Mouse (Mus musculus): Measurements from ENCODE around the gene Sec11a.
"Not testable (repeated sequence)": the region's sequence is repeated elsewhere in the genome, so short reads cannot be mapped to it uniquely, and the experiment has no call there.

Gene Sec11a

DNA sequence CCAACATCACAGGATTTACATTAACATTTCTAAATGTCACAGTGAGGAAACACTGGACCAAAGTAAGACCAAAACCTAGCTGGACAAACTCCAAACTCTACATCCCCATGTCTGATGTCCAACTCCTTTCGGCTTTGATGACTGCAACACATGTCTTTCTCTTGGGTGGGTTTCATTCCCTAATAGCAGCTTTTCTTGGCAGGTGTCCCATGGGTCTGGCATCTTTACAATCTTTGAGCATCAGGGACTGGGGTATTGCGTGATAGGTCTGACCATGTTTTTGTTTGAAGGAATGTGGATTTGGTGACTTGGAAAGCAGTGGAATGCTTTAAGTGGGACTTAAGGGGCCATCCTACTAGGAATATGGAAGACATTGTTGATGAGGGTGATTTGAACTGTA, 9.3 kb upstream of the Sec11a start:
- no peak for DNase-seq (ENCODE audit: low read depth, low spot score)

DNA sequence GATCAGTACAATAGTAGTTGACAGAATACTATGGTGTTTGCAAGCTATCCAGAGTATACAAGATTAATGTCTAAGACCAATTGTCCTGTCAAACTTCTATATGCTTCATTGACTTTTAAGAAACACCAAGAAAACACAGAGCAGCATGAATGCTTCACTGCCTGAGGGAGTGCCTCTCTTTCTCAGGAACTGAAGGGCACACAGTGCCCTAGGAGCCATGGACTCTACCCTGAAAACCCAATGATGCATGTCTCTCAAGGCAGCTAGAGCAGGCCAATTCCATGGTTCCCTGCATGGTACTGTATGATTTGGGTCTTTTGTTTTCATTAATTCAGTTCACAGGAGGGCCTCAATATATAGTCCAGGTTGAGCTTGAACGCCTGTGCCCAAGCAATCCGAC, 6.7 kb upstream of the Sec11a start:
- DNase-seq (ENCODE audit: low read depth, low spot score), result no peak

DNA sequence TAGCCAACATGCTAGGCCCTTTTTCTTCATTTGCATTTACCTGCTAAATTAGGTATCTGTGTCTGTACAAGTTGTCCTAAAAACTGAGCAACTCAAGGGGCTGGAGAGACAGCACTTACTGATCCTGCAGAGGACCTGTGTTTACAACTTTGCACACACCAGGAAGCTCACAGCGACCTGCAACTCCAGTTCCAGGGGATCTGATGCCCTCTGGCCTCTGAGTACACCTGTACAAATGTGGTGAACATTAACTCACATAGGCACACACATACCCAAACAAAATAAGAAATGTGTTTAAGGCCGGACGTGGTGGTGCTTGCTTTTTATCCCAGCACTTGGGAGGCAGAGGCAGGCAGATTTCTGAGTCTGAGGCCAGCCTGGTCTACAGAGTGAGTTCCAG, 4.6 kb upstream of the Sec11a start:
- no peak for DNase-seq (ENCODE audit: low read depth, low spot score)

DNA sequence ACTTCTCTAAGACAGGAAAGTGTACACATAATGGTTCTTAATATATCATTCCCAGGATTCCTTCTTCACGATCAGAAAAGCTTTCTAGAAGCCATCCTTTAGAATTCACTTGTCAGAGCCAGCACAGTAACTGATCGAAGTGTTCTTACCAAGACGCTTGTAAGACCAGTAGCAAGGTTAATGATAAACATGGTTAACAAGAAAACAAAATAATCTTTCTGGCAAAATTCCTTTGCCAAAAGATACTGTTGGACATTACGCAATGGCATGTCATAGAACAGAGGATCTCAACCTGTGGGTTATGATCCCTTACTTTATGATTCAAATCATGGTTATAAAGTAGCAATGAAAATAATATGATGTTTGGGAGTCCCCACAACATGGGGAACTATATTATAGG, 3.9 kb upstream of the Sec11a start:
- DNase-seq (ENCODE audit: low read depth, low spot score), result no peak

DNA sequence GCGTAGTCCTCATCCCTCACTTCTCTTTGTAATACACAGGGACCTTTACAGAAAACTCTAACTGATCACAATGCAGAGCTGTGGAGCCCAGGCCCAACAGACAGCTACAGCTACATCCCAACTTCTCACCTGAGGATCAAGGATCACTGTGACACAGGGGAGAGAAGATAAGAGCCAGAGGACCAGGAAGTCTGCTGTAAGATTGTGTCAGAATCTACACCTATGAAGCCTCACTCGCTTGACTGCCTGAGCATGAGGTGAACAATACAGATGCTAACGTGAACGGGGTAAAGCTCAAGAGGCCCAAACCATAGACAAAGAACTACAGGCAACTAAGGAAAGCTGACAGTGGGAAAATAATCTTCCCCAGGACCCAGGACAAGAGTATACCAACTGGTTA, 7.8 kb downstream of the Sec11a start:
- no peak for DNase-seq (ENCODE audit: low read depth, low spot score)

DNA sequence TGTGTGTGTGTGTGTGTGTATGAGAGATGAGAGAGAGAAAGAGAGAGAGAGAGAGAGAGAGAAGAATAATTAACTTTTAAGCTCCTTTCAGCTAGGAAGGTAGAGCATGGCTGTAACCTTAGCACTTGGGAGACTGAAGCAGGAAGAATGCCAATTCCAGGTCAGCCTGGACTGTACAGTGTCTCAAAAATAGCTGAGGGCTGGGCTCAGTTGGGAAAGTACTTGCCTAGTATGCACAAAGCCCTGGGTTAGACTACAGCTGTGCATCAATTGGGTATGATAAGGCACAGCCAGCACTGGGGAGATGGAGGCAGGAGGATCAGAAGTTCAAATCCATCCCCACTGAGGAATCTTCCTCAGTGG, 10.3 kb downstream of the Sec11a start:
- DNase-seq (ENCODE audit: low read depth, low spot score), result not testable (repeated sequence)

DNA sequence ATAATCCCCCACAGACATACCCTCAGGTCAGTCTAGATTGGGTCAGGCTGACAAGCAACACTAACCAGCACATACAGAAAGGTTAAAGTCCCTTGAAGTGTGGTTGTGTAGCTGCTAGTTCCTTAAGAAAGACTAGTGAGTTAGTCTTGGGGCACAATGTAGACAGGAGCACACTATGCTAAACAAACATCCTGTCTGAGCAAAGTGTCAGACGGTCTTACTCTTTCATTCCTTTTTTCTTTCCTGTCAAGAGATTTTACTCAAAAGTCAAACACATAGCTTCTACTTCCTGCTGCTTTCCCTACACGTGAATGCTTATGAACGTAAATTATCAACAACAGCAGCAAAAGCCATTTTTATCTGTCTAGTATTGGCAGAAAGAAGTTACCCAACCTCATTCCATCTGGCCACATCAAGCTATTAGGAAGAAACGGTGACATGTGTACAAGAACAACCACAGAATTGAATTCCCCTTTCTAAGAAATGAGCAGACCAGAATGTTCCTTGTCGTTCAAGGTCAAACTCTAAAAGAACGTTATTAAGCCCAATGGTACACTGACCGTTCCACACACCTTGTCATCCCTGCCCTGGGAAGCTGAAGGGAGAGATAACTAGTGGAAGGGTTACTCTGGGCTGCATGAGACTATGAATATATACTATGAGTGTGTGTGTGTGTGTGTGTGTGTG, 10.8 kb downstream of the Sec11a start:
- not testable (repeated sequence) for DNase-seq (ENCODE audit: low read depth, low spot score)

DNA sequence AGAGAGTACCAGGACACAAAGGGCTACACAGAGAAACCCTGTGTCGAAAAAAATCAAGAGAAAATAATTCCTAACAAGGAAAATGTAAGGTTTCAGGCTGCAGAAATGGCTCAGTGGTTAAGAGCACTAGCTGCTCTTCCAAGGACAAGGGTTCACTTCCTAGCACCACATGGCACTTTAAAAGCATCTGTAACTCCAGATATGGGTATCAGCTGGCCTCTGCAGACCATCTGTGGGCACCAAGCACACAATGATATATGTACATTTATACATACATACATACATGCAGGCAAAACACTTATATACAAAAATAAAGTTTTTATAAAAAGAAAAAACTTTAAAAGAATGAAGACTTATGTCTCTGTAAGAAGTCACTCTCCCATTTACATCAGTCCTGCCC, 11.7 kb downstream of the Sec11a start:
- DNase-seq (ENCODE audit: low read depth, low spot score), result no peak

DNA sequence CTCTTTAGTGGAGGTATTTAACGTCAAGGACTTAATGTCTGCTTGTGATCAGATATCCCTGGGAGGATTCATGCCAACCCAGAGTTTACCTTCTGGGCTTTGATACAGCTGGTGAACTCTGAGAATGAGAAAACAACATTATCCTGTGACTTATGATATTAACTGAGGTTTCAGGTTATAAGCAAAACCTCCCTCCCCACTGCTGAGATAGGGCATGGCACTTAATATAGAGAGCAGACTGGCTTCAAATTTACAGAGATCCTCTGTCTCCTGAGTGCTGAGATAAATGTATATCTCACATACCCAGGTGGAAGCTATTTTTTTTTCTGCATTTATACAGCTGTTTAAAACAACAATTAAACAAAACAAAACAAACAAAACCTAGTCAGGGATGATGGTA, 14.8 kb downstream of the Sec11a start:
- DNase-seq (ENCODE audit: low read depth, low spot score), result no peak

DNA sequence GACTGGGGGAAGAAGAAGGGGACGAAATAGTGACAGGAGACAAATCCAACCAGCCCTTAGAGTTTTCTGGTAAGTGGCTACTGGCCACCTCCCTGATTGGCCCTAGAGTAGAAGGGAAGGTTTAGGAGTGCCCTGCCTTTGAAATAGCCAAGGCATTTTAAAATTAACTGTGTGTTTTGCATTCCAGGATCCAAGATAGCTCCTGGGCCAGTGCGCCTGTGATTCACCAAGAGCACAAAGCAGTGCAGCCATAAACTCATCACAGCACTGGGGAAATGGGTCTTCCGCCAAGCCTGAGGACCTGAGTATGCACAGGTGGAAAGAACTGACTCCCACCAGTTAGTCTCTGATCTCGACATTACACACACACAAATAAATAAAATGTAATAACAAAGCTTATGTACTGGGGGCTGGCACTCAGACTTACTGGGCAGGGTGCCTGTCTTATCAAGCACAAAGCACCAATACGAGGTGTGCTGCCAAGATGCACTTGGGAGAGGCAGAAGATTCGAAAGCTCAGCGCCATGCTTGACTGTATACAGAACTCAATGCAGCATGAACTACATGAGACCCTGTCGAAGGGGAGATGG, 15.9 kb downstream of the Sec11a start:
- DNase-seq (ENCODE audit: low read depth, low spot score), result no peak

DNA sequence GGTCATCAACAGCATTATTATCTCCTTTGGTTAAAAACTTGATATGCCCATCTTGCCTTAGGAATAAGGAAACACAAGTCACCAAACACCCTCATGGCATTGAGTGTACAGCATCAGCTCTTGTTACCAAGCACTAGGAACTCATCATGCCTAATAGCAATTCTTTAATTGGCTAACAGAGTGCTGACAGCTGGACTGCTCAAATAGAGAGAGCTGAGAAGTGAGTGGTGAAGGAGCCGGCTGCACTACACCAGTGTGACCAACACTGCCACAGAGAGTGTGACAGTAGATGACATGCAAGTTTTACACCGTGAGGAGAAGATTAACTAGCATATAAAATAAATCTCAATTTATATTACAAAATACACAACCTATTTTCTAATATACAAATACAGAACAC, 24.4 kb downstream of the Sec11a start:
- no peak for DNase-seq (ENCODE audit: low read depth, low spot score)

DNA sequence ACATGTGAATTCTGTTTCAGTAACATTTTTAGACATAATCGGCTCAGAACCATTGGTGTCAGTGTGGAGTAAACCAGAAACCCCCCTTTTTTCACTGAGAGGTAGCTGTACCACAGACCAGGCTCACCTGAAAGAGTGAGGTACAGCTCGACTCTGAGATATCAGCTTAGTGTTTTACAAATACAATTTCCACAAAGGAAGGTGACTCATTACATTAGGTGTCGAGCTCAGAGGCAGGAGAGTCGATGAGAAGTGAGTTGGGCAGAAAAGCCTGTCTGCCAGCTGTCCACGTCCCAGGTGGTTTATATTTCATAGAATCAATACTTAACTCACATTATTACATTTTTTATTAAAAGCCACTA, 28.0 kb downstream of the Sec11a start:
- no peak for DNase-seq (ENCODE audit: low read depth, low spot score)

DNA sequence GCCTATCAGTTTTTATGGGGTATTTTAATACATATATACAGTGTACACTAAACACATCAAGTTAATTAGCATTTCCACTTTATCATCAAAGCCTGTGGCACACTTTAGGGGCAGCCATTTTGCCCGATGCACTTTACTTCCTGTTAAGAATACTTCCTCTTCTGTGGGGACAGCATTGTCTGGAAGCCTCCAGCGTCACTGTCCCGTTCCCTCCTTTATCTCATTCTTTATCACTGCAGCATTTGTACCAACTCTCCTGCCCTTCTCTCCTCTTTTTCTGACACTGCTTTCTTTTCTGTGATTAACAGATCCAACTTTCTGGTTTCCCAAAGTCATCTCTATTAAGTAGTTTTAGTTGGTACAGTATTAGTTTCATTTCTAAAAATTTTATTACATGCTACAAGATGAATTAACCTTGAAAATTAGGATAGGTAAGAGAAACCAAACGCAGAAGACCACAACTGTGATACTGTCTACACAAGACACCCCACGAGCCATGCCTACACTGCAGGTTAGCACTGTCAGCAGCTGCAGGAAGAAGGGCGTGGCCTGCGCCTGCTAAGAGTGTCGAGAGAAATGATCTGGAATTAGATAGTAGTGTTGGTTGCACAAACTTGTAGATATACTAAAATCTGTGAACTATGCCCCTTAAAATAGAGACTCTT, 28.5 kb downstream of the Sec11a start:
- DNase-seq (ENCODE audit: low read depth, low spot score), result no peak

DNA sequence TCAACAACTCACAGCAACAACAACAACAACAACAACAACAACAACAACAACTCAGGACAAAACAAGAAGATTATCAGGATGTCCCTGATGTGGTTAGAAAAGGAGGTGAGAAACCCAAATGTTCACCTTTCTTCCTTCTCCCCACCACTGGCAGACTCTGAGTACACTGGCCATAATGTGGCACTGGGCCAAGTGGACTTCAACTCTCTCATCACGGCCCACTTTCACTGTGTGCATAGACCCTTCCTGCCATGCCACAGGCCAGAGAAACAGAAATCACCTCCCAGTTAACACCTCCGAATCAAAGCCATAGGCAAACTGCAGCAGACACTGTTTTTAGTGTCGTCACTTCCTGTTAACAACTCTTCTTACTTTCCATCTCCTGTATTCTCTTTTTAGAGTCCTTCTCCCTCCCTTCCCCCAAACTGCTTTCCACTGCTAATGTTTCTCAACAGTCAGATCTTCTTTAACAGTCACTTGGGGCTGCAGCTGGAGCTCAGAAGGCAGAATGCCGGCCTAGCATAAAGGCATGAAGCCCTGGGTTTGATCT, 29.6 kb downstream of the Sec11a start:
- no peak for DNase-seq (ENCODE audit: low read depth, low spot score)

DNA sequence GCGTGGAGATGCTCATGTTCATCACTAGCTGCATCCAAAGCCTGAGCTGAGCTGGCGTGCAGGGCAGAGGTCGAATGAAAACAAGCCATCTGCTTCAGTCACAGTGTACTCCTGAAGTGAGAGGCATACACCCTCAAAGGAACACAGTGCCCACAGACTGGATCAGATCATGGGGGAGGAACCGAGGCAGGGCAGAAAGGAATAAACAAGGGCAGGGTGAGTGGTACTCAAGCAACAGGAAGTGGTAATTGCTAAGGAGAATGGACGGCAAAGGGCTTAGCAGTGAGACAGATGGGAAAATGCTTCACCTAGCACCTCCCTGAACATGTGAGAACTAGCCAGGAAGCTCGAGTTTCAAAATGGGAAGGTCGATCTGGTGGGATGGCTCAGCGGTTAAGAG, 35.1 kb downstream of the Sec11a start:
- no peak for DNase-seq (ENCODE audit: low read depth, low spot score)

DNA sequence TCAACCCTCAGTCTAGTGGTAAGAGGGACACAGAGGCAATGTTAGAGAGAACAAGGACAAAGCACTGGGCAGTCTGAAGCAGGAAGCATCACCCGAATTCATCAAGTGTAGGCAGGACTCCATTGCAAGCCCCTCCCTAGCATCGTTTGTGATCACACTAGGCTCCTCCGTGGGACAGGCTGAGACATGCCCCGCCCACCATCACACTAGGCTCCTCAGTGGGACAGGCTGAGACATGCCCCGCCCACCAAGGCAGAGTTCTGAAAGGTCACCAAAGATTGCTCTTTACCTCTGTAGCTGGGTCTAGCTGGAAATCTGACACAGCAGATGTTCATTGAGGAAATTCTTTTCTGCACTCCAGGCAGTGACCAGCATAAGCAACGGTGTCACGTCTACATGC, 36.5 kb downstream of the Sec11a start:
- DNase-seq (ENCODE audit: low read depth, low spot score), result no peak

DNA sequence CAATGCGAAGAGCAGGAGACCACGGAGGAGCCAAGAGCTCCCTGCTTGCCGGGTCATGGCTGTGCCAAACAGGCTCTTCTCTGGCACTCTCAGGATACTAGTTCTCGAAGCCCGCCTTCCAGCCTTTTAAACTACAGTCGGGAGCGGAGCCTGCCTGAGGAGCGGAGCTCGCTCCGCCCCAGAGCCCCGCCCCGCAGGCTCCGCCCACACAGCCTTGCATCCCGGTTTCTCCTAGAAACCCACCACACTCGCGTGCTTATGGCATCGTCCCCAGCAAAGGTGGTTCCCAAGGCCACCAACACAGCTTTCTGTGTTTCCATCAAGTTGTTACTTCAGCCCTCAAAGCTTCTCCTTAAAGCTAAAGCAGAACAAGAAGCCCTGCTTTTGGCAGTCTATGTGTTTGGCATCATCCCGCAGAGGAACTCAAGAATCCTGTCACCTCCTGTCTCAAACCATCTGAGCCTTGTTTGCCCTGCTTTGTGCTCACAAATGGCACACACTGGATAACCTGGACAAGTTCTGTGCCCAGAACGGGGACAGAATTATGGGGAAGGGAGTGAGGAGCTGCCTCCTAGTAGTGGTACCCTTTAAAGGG, 42.6 kb downstream of the Sec11a start, which contains the start of gene Nmb:
Gene Nmb (minus strand): TSS at position 156 of the 595 bp plus-strand sequence.
- peak; percentile 70 for DNase-seq (ENCODE audit: low read depth, low spot score)

DNA sequence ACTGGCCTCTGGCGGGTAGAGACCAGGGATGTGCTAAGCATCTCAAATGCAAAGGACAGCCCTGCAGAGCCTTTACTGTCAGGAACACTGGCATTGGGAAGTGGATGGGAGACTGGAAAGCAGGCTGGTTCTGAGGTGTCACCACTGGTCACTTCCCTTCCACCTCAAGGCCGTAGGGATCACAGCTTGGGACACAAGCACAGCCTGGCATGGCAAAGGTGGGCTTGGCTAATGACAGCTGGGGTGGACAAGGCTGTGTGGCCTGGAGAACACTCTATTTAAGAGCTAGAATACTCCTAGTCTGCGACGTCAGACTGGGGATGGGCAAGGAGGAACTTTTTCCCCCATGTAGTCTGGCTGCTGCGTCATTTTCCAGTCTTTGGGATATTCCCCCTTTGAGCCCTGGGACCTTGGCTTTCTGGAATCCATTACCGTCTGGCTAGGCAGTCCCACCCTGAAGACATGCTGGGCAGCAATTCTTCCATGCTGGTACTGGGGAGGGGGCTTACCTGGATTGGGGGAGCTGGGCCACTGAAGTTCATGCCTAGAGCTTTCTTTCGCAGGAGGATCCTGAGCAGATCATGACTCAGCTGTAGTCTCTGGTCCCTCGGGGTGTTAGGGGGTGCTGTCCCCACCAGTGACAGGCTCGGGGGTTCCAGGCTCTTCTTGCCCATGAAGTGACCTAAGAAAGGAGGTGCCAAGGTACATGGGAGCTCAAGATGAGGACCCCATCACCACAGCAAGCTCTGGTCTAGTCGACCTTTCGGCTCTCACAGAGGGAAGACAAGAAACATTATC, 43.8 kb downstream of the Sec11a start:
- DNase-seq (ENCODE audit: low read depth, low spot score), result no peak

DNA sequence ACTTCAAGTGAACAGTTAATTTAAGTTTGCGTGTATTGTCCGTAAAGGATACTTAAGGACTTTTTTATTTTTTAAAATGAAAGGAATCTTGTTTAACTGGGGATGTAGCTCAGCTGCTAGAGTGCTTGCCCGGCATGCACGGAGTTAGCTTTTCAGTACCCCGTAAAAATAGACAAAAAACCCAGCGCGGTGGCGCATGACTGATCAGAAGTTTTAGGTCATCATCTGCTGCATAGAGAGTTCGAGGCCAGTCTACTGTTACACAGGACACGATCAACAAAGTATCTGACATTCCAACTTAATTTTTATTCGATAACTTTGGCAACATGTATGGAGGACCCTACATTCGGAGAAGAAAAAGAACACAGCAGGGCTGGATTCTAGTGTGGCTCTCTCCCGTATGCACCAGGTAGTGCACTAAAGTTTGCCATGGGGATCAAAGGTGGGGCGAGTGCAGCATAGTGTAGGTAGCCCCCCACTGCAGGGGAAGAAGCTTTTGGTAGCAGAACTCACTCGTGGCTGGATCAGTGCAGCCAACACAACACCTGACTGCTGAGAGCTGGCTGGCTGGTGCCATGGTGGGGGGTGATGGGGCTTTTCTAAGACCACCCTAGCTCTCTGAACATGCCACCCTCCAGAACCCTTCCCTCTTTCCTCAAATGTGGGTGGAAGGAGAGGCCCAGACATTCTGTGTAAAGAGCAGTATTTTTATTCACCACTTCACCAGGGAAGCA, 45.9 kb downstream of the Sec11a start:
- DNase-seq (ENCODE audit: low read depth, low spot score), result no peak

DNA sequence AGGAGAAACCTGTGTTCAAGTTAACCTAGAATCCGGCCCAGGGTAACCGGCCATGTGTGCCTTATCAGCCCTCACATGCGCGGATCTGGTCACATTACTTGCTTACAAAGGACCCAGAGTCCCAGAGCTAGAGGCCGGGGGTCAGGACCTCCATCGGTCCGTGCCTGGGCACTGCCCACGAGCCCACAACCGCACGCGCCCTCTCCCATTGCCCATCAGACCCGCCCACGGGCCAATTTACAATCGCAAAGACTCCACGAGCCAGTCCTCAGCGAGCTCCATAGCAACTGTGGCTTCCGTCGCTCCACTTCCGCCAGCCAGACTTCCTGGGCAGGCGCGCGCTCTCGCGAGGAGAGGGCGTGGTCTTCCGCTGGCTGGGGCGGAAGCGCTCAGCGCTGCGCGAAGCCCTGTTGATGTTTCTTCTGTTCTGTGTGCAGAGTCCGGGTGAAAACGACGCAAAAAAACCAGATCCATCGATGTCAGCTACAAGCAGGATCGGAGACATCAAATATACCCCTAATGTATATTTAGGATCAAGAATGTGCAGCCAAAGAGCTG, 46.6 kb downstream of the Sec11a start, which contains the start of gene Wdr73:
Gene Wdr73 (minus strand): TSS at position 326 of the 558 bp plus-strand sequence.
- DNase-seq (ENCODE audit: low read depth, low spot score), result peak; percentile 93

DNA sequence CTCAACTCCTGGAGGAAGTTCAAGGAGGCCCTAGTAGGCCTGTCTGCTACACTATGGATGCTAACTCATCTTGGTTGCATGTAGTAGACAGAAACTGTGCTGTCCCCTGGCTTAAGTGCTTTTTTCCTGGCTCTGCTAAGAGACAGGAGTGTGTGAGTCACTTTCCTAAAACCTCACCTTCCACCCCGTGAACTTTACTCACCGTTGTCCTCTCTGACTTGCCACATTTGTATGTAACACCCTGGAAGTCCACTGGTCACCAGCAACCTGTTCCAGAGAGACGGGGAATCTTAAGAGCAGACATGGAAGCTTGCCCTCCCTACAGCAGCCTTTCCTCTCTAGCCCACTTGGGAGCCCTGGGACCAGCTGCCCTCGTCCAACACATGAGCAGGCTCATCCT, 49.9 kb downstream of the Sec11a start:
- DNase-seq (ENCODE audit: low read depth, low spot score), result no peak

Measured in mesoderm, embryonic 11.5 days (tissue).